Mouse (Mus musculus) limb, embryonic 10.5 days (tissue): ENCODE results near the gene Cdk4. TPM values are rescaled to one million over a fixed set of nuclear protein-coding genes. Genes with fewer than 3 reads are reported as not detected.
A peak's percentile ranks its signal among the peaks of the same experiment; 100 is the strongest.

Experiments used
- DNase-seq: peaks from one replicate; pipeline ENCODE4 v3.0.0-alpha.2; 2017; ENCODE audit warnings: low spot score
- H3K27ac ChIP-seq: fragments of 300-500 bp; sonication (generic); 2 replicates; pipeline ENCODE4 v1.5.1; 2016; ENCODE audit warnings: mild to moderate bottlenecking
- H3K27me3 ChIP-seq: fragments of 300-500 bp; sonication (generic); 2 replicates; pipeline ENCODE4 v1.6.1; 2016; ENCODE audit warnings: low read depth, mild to moderate bottlenecking; ENCODE audit not compliant: poor library complexity, severe bottlenecking
- H3K36me3 ChIP-seq: fragments of 300-500 bp; sonication (generic); 2 replicates; pipeline ENCODE4 v1.6.1; 2016; ENCODE audit warnings: mild to moderate bottlenecking, moderate library complexity
- H3K4me1 ChIP-seq: fragments of 300-500 bp; sonication (generic); 2 replicates; pipeline ENCODE4 v1.6.1; 2016
- H3K4me3 ChIP-seq: fragments of 300-500 bp; sonication (generic); 2 replicates; pipeline ENCODE4 v1.5.1; 2016; ENCODE audit warnings: mild to moderate bottlenecking, moderate library complexity
- H3K9me3 ChIP-seq: fragments of 300-500 bp; sonication (generic); replicated peaks from 2 replicates; pipeline ENCODE4 v1.6.1; 2016; ENCODE audit warnings: mild to moderate bottlenecking
- WGBS: fragments of 180-500 bp; shearing (Covaris S2); methylation state at CpG from one replicate; pipeline ENCODE4 v1.1.7; 2016; 5-methylcytosine and 5-hydroxymethylcytosine counted together
- polyA plus RNA-seq: library from polyadenylated mRNA; unstranded; fragments of >200 nt; fragmentation: Nextera tagmentation; extraction: Ambion mirVana; gene quantifications from 2 replicates; pipeline ENCODE4 v1.2.1, GENCODE M21; 2016

Cdk4 gene
- 3,142 and 3,162 TPM in 2 replicates for polyA plus RNA-seq

- H3K4me1 ChIP-seq, result peaks cover 44% of the 10 kb centered on the region
These were observed at the start of gene Cdk4 for GRCm38 (mm10) chr10:127063239-127063872. Gene Cdk4, plus strand, starts transcription at chr10:127063534.

GRCm38 (mm10) chr10:127016488-127016887, 46.8 kb upstream of the Cdk4 start:
- H3K36me3 ChIP-seq, result 0 out of 2 replicates have a peak, but pooled peaks cover 4% of the 10 kb centered on the region

More at GRCm38 (mm10) chr10:127063239-127063872, at the start of gene Cdk4:
- no peaks in the 10 kb centered on the region for H3K9me3 ChIP-seq
- H3K27me3 ChIP-seq, result peaks cover 38% of the 10 kb centered on the region
- H3K36me3 ChIP-seq, result peaks cover 43% of the 10 kb centered on the region
- H3K4me3 ChIP-seq, result peak within 1 kb of the TSS; percentile 90
- under 1% methylated on average over 46 of the region's 46 CpGs for WGBS
- peak within 1 kb of the TSS; percentile 99 for H3K27ac ChIP-seq
- peak; percentile 100 for DNase-seq

GRCm38 (mm10) chr10:127017071-127017470, 46.3 kb upstream of the Cdk4 start:
- H3K9me3 ChIP-seq, result no peaks in the 10 kb centered on the region
- H3K27ac ChIP-seq, result no peak overlapping the region
- peaks cover 9% of the 10 kb centered on the region for H3K36me3 ChIP-seq
- no peak for DNase-seq
- H3K4me3 ChIP-seq, result no peak overlapping the region
- H3K4me1 ChIP-seq, result peaks cover 11% of the 10 kb centered on the region
- WGBS, result 40% methylated on average over 2 of the region's 2 CpGs
- no peaks in the 10 kb centered on the region for H3K27me3 ChIP-seq

More at GRCm38 (mm10) chr10:127016488-127016887, 46.8 kb upstream of the Cdk4 start:
- Histone ChIP-seq H3K4me1 (peaks cover 11% of the 10 kb centered on the region), H3K27me3 (no peaks in the 10 kb centered on the region), H3K27ac (0 out of 2 replicates have a peak overlapping the region, but pooled peaks have one; percentile 10), H3K9me3 (no peaks in the 10 kb centered on the region), H3K4me3 (no peak overlapping the region)
- no peak for DNase-seq
- WGBS, result 62% methylated on average over 5 of the region's 5 CpGs

GRCm38 (mm10) chr10:127018422-127018821, 44.9 kb upstream of the Cdk4 start:
- Histone ChIP-seq H3K27ac (no peak overlapping the region), H3K27me3 (no peaks in the 10 kb centered on the region), H3K36me3 (peaks cover 22% of the 10 kb centered on the region), H3K9me3 (no peaks in the 10 kb centered on the region), H3K4me3 (no peak overlapping the region), H3K4me1 (peaks cover 11% of the 10 kb centered on the region)
- 80% methylated on average over 16 of the region's 16 CpGs for WGBS
- DNase-seq, result no peak

- H3K27me3 ChIP-seq, result no peaks in the 10 kb centered on the region
- peak; percentile 94 for DNase-seq
- WGBS, result 5% methylated on average over 56 of the region's 56 CpGs
- peak within 1 kb of the TSS; percentile 93 for H3K4me3 ChIP-seq
- peaks cover 12% of the 10 kb centered on the region for H3K4me1 ChIP-seq
- no peaks in the 10 kb centered on the region for H3K9me3 ChIP-seq
- H3K27ac ChIP-seq, result peak within 1 kb of the TSS; percentile 94
- peaks cover 39% of the 10 kb centered on the region for H3K36me3 ChIP-seq
These were observed 32.7 kb upstream of the Cdk4 start, which contains the start of gene Tsfm for GRCm38 (mm10) chr10:127030336-127031296. Gene Tsfm, minus strand, starts transcription at chr10:127030840.

GRCm38 (mm10) chr10:127033301-127033741, 30.0 kb upstream of the Cdk4 start:
- H3K27ac ChIP-seq, result no peak overlapping the region
- peaks cover 12% of the 10 kb centered on the region for H3K36me3 ChIP-seq
- H3K27me3 ChIP-seq, result no peaks in the 10 kb centered on the region
- WGBS, result 82% methylated on average over 8 of the region's 8 CpGs
- no peak overlapping the region for H3K4me3 ChIP-seq
- H3K9me3 ChIP-seq, result no peaks in the 10 kb centered on the region
- H3K4me1 ChIP-seq, result peaks cover 12% of the 10 kb centered on the region
- DNase-seq, result no peak

- Histone ChIP-seq H3K27me3 (peaks cover 17% of the 10 kb centered on the region), H3K27ac (no peak overlapping the region), H3K4me3 (no peak overlapping the region), H3K36me3 (no peaks in the 10 kb centered on the region), H3K4me1 (peaks cover 8% of the 10 kb centered on the region), H3K9me3 (no peaks in the 10 kb centered on the region)
- no peak for DNase-seq
- WGBS, result 87% methylated on average over 12 of the region's 12 CpGs
These were observed 27.1 kb upstream of the Cdk4 start for GRCm38 (mm10) chr10:127036273-127036672.

- no peaks in the 10 kb centered on the region for H3K36me3 ChIP-seq
- H3K9me3 ChIP-seq, result no peaks in the 10 kb centered on the region
- WGBS, result 81% methylated on average over 12 of the region's 12 CpGs
- no peak overlapping the region for H3K4me3 ChIP-seq
- no peak overlapping the region for H3K27ac ChIP-seq
- DNase-seq, result no peak
- H3K4me1 ChIP-seq, result peaks cover 18% of the 10 kb centered on the region
- peaks cover 17% of the 10 kb centered on the region for H3K27me3 ChIP-seq
These were observed 25.7 kb upstream of the Cdk4 start for GRCm38 (mm10) chr10:127037641-127038040.

GRCm38 (mm10) chr10:127040569-127041214, 22.6 kb upstream of the Cdk4 start:
- Histone ChIP-seq H3K4me1 (peaks cover 26% of the 10 kb centered on the region), H3K27me3 (peaks cover 17% of the 10 kb centered on the region), H3K9me3 (no peaks in the 10 kb centered on the region), H3K36me3 (peaks cover 25% of the 10 kb centered on the region), H3K27ac (peak overlapping the region; percentile 91; the same call in 1 of the 2 replicates), H3K4me3 (peak overlapping the region; percentile 83)
- 2% methylated on average over 20 of the region's 20 CpGs for WGBS
- DNase-seq, result peak; percentile 43

GRCm38 (mm10) chr10:127041274-127041766, 22.0 kb upstream of the Cdk4 start, which contains the start of the genes Mettl1 and Eef1akmt3:
Gene Mettl1, plus strand, starts transcription at chr10:127041414.
Gene Eef1akmt3, minus strand, starts transcription at chr10:127041513.
- H3K4me3 ChIP-seq, result peak within 1 kb of the TSS; percentile 83
- peak within 1 kb of the TSS; percentile 91 for H3K27ac ChIP-seq
- no peaks in the 10 kb centered on the region for H3K9me3 ChIP-seq
- peaks cover 26% of the 10 kb centered on the region for H3K4me1 ChIP-seq
- peaks cover 17% of the 10 kb centered on the region for H3K27me3 ChIP-seq
- peaks cover 31% of the 10 kb centered on the region for H3K36me3 ChIP-seq
- WGBS, result 0% methylated on average over 28 of the region's 28 CpGs
- no peak for DNase-seq

GRCm38 (mm10) chr10:127041774-127042338, 21.5 kb upstream of the Cdk4 start:
- no peaks in the 10 kb centered on the region for H3K9me3 ChIP-seq
- WGBS, result under 1% methylated on average over 44 of the region's 44 CpGs
- H3K36me3 ChIP-seq, result peaks cover 37% of the 10 kb centered on the region
- DNase-seq, result peak; percentile 96
- H3K27me3 ChIP-seq, result peaks cover 22% of the 10 kb centered on the region
- peak overlapping the region; percentile 91 for H3K27ac ChIP-seq
- peak overlapping the region; percentile 83 for H3K4me3 ChIP-seq
- peaks cover 26% of the 10 kb centered on the region for H3K4me1 ChIP-seq
